Mouse (Mus musculus): ENCODE results near the gene Phox2b. TPM values are rescaled to one million over a fixed set of nuclear protein-coding genes. Genes with fewer than 3 reads are reported as not detected.

The Phox2b gene
- total RNA-seq, 1 experiment = 0.09 TPM

DNA sequence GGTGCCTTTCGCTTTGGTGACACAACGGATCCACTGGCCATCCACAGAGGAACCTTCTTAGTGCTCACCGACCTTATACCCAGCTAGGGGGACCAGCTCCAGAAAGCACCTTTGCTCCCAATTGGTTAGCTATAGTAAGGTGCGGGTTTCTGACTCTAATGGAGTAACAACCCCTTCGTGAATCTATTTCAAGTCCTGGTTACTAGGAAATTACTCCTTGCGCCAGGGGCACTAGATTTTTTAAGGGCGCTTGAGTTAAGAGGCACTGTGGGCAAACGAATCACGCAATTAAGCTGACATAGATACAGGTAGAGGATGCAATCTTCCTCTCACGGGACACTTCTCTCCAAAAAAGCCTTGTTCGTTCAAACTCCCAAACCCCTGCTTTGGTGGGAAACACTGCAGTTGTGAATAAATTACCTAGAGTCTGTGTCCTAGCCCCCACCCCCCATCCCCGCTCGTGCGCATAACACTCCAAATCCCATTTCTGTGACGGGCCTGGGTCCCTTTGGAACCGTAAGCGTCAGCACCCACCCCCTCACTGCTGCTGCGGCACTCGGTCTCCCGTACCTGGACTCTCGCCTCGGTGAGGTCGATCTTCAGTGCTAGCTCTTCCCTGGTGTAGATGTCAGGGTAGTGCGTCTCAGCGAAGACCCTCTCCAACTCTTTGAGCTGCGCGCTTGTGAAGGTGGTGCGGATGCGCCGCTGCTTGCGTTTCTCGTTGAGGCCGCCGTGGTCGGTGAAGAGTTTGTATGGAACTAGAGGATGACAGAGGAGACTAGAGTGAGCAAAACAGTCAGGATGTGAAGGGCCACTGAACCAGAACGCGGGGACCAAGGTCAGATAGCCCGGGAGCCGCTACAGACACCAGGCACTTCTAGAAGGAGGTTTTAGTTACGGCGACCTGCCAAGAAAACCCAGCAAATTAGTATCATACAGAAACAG lies 1.7 kb downstream of the Phox2b start:
- H3K36me3 ChIP-seq (ENCODE audit: control insufficient read depth, insufficient read depth, low read length, poor library complexity, severe bottlenecking) = no peaks in the 10 kb centered on the region
- TF ChIP-seq CHD2 (IDR thresholded peaks at IDR 0.05; ENCODE audit: low read depth, low read length) = no peak
- TF ChIP-seq MAFK (IDR thresholded peaks at IDR 0.05; ENCODE audit: insufficient read depth, low read depth, low read length) = no peak
- TF ChIP-seq HCFC1 (IDR thresholded peaks at IDR 0.05; ENCODE audit: borderline replicate concordance, insufficient read depth, low read length) = no peak
- TF ChIP-seq ZNF384 (IDR thresholded peaks at IDR 0.05; ENCODE audit: low read depth, low read length) = no peak
- no peak for TF ChIP-seq ZC3H11A (IDR thresholded peaks at IDR 0.05; ENCODE audit: borderline replicate concordance, low read depth, low read length)
- no peak overlapping the region for H3K9ac ChIP-seq (ENCODE audit: insufficient read depth, low read depth, low read length, poor library complexity, severe bottlenecking)
- peak overlapping the region in 1 of 2 experiments; percentile 1; a peak in 1 of 4 replicates for H3K4me3 ChIP-seq (ENCODE audit: insufficient read depth in 1 of 2, low read depth in 1 of 2, low read length in 2 of 2, poor library complexity in 1 of 2, severe bottlenecking in 1 of 2)
- H3K4me1 ChIP-seq (ENCODE audit: control insufficient read depth in 2 of 2, insufficient read depth in 2 of 2, low read length in 2 of 2, poor library complexity in 1 of 2) = peaks cover 0 to 10% of the 10 kb centered on the region in 2 experiments; a peak in 2 of 4 replicates
- in situ Hi-C loops (cut with MboI; ENCODE audit: low sequenced_read_pairs in 2 of 2, unreplicated experiment in 2 of 2) = loop anchor here in 1 of 2 experiments (10.0 kb wide), 1 partner anchor 137 kb away; no protein-coding TSS in a partner anchor
- no peak for DNase-seq (ENCODE audit: low read depth, low spot score)
- no peaks in the 10 kb centered on the region for H3K9me3 ChIP-seq (ENCODE audit: control insufficient read depth, insufficient read depth, low read depth, low read length)
- no peak overlapping the region for H3K27ac ChIP-seq (ENCODE audit: insufficient read depth, low read depth, low read length, poor library complexity, severe bottlenecking)

- in situ Hi-C loops (cut with MboI; ENCODE audit: low sequenced_read_pairs in 2 of 2, unreplicated experiment in 2 of 2) = loop anchor here in 1 of 2 experiments (10.0 kb wide), 1 partner anchor 138 kb away; no protein-coding TSS in a partner anchor
These were observed 2.7 kb downstream of the Phox2b start for GRCm38 (mm10) chr5:67096378-67096771.

DNA sequence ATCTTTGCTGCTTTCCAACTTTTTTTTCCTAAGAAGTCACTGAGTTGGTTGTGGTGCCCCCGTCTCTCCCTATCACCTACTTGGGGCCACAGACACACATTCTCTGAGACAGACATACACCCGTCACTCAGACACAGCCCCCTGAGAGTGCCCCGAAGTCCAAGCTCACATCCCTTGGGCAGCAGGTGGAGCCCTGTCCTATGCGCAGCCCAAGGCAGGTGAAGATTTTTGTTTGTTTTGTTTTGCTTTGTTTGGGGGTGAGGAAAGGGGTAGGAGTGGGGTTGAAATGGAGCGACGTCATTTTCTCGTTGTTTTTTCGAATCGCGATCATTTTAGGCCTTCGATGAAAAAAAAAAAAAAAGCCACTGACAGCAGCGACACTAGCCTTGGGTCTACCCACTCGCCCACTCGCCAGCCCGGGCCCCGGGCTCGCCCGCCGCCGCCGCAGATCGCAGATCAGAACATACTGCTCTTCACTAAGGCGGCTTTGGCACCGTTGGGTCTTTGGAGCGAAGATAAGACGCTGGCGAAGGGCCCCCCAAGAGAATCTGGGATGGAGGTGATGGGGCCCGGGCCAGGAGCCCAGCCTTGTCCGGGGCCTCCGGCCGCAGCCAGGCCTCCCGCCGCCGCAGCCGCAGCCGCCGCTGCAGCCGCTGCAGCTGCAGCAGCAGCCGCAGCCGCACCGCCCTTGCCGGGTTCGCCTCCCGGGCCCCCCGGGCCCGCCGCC lies 3.3 kb downstream of the Phox2b start:
- H3K4me1 ChIP-seq (ENCODE audit: control insufficient read depth in 2 of 2, insufficient read depth in 2 of 2, low read length in 2 of 2, poor library complexity in 1 of 2) = peaks cover 0 to 10% of the 10 kb centered on the region in 2 experiments; a peak in 2 of 4 replicates
- peak overlapping the region; percentile 27 to 35; a peak in 3 of 4 replicates for H3K4me3 ChIP-seq (ENCODE audit: insufficient read depth in 1 of 2, low read depth in 1 of 2, low read length in 2 of 2, poor library complexity in 1 of 2, severe bottlenecking in 1 of 2)
- H3K27ac ChIP-seq (ENCODE audit: insufficient read depth, low read depth, low read length, poor library complexity, severe bottlenecking) = no peak overlapping the region
- TF ChIP-seq MAFK (IDR thresholded peaks at IDR 0.05; ENCODE audit: insufficient read depth, low read depth, low read length) (no peak), ZNF384 (IDR thresholded peaks at IDR 0.05; ENCODE audit: low read depth, low read length) (peak; percentile 54; the same call in 1 of the 2 replicates), CHD2 (IDR thresholded peaks at IDR 0.05; ENCODE audit: low read depth, low read length) (no peak)
- H3K36me3 ChIP-seq (ENCODE audit: control insufficient read depth, insufficient read depth, low read length, poor library complexity, severe bottlenecking) = no peaks in the 10 kb centered on the region
- H3K9ac ChIP-seq (ENCODE audit: insufficient read depth, low read depth, low read length, poor library complexity, severe bottlenecking) = 0 out of 2 replicates have a peak overlapping the region, but pooled peaks have one; percentile 6
- no peaks in the 10 kb centered on the region for H3K9me3 ChIP-seq (ENCODE audit: control insufficient read depth, insufficient read depth, low read depth, low read length)
- no peak for DNase-seq (ENCODE audit: low read depth, low spot score)
- in situ Hi-C loops (cut with MboI; ENCODE audit: low sequenced_read_pairs in 2 of 2, unreplicated experiment in 2 of 2) = loop anchor here in 1 of 2 experiments (10.0 kb wide), 1 partner anchor 139 kb away; no protein-coding TSS in a partner anchor

More at GRCm38 (mm10) chr5:67096378-67096771, 2.7 kb downstream of the Phox2b start:
- H3K27ac ChIP-seq (ENCODE audit: insufficient read depth, low read depth, low read length, poor library complexity, severe bottlenecking) = no peak overlapping the region
- H3K4me3 ChIP-seq (ENCODE audit: insufficient read depth in 1 of 2, low read depth in 1 of 2, low read length in 2 of 2, poor library complexity in 1 of 2, severe bottlenecking in 1 of 2) = peak overlapping the region; percentile 27 to 35
- H3K36me3 ChIP-seq (ENCODE audit: control insufficient read depth, insufficient read depth, low read length, poor library complexity, severe bottlenecking) = no peaks in the 10 kb centered on the region
- H3K9ac ChIP-seq (ENCODE audit: insufficient read depth, low read depth, low read length, poor library complexity, severe bottlenecking) = 0 out of 2 replicates have a peak overlapping the region, but pooled peaks have one; percentile 6
- H3K9me3 ChIP-seq (ENCODE audit: control insufficient read depth, insufficient read depth, low read depth, low read length) = no peaks in the 10 kb centered on the region
- DNase-seq (ENCODE audit: low read depth, low spot score) = no peak
- TF ChIP-seq MAFK (IDR thresholded peaks at IDR 0.05; ENCODE audit: insufficient read depth, low read depth, low read length) = no peak
- TF ChIP-seq CHD2 (IDR thresholded peaks at IDR 0.05; ENCODE audit: low read depth, low read length) = no peak
- TF ChIP-seq ZNF384 (IDR thresholded peaks at IDR 0.05; ENCODE audit: low read depth, low read length) = no peak
- no peak for TF ChIP-seq HCFC1 (IDR thresholded peaks at IDR 0.05; ENCODE audit: borderline replicate concordance, insufficient read depth, low read length)
- TF ChIP-seq ZC3H11A (IDR thresholded peaks at IDR 0.05; ENCODE audit: borderline replicate concordance, low read depth, low read length) = no peak
- H3K4me1 ChIP-seq (ENCODE audit: control insufficient read depth in 2 of 2, insufficient read depth in 2 of 2, low read length in 2 of 2, poor library complexity in 1 of 2) = peaks cover 0 to 10% of the 10 kb centered on the region in 2 experiments; a peak in 2 of 4 replicates

- no peak for DNase-seq (ENCODE audit: low read depth, low spot score)
- Histone ChIP-seq H3K9me3 (ENCODE audit: control insufficient read depth, insufficient read depth, low read depth, low read length) (no peaks in the 10 kb centered on the region), H3K36me3 (ENCODE audit: control insufficient read depth, insufficient read depth, low read length, poor library complexity, severe bottlenecking) (no peaks in the 10 kb centered on the region)
These were observed 3.9 kb downstream of the Phox2b start for GRCm38 (mm10) chr5:67095153-67095552.

More at GRCm38 (mm10) chr5:67095153-67095552, 3.9 kb downstream of the Phox2b start:
- Histone ChIP-seq H3K9ac (ENCODE audit: insufficient read depth, low read depth, low read length, poor library complexity, severe bottlenecking) (no peak overlapping the region), H3K27ac (ENCODE audit: insufficient read depth, low read depth, low read length, poor library complexity, severe bottlenecking) (no peak overlapping the region), H3K4me3 (ENCODE audit: insufficient read depth in 1 of 2, low read depth in 1 of 2, low read length in 2 of 2, poor library complexity in 1 of 2, severe bottlenecking in 1 of 2) (no peak overlapping the region), H3K4me1 (ENCODE audit: control insufficient read depth in 2 of 2, insufficient read depth in 2 of 2, low read length in 2 of 2, poor library complexity in 1 of 2) (peaks cover 0 to 10% of the 10 kb centered on the region in 2 experiments; a peak in 2 of 4 replicates)
- TF ChIP-seq ZC3H11A (IDR thresholded peaks at IDR 0.05; ENCODE audit: borderline replicate concordance, low read depth, low read length) = no peak
- no peak for TF ChIP-seq CHD2 (IDR thresholded peaks at IDR 0.05; ENCODE audit: low read depth, low read length)
- no peak for TF ChIP-seq HCFC1 (IDR thresholded peaks at IDR 0.05; ENCODE audit: borderline replicate concordance, insufficient read depth, low read length)
- TF ChIP-seq ZNF384 (IDR thresholded peaks at IDR 0.05; ENCODE audit: low read depth, low read length) = no peak
- TF ChIP-seq MAFK (IDR thresholded peaks at IDR 0.05; ENCODE audit: insufficient read depth, low read depth, low read length) = no peak
- in situ Hi-C loops (cut with MboI; ENCODE audit: low sequenced_read_pairs in 2 of 2, unreplicated experiment in 2 of 2) = loop anchor here in 1 of 2 experiments (10.0 kb wide), 1 partner anchor 140 kb away; no protein-coding TSS in a partner anchor

Measured in ES-E14 (cell line).